Mouse (Mus musculus): ENCODE data around the gene Rrp7a. TPM values are rescaled to one million over a fixed set of nuclear protein-coding genes. Genes with fewer than 3 reads are reported as not detected.
A peak's percentile ranks its signal among the peaks of the same experiment; 100 is the strongest.

Rrp7a gene
- total RNA-seq, 2 experiments from 2014 or later: 54.6 to 56.3 TPM

DNA sequence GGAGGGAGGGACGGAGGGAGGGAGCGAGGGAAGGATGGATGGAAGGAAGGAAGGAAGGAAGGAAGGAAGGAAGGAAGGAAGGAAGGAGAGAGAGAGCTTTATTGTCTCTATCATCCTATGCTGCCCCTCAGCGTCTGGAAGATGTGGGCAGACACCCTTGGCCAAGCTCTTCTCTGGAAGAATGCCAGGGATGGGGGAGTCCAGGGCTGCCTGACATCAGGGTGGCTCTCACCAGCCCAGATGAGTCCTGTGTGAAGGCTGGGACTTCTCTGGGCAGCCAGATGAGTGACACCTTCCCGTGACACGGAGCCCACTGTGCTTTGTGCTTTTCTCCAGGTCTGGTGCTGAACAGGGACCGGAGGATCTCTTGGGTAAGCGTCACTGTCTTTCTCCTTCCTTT lies 10.7 kb downstream of the Rrp7a start:
- no peak for DNase-seq

DNA sequence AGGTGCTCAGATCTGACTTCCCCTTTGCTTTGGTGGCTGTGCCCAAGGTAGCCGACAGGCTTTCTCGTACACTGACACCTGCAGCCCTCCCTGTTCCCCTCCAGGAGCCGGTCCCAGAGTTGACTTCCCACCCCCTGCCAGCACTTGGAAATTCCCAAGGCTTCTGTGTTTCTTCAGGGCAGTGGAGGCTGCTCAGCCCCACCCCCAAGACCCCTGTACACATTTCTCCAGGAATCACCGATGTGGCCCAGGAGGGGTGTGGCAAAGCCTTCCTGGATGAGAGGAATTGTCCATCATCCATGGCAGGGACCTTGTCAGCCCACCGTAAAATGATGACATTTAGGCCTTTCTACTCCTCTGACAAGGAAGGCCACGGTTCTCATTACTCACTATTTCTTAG lies 11.3 kb downstream of the Rrp7a start:
- DNase-seq: no peak

DNA sequence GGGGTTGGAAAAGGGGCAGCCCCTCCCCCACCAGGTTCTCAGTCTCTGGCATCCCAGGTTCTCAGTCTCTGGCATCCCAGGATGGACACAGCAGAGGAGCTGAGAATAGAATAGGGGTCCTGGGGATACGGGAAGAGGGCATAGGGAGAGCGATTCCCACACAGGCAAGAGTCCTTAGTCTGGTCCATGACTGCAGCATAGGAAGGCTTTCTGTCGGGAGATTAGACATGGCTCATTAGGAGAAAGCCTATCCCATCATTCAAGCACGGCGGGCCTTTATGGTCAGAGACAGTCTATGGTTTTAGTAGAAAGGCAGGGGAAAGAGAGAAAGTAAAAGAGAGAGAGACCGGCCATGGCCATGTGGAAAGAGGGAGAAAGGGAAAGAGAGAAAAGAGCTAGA lies 14.8 kb downstream of the Rrp7a start:
- DNase-seq: no peak

DNA sequence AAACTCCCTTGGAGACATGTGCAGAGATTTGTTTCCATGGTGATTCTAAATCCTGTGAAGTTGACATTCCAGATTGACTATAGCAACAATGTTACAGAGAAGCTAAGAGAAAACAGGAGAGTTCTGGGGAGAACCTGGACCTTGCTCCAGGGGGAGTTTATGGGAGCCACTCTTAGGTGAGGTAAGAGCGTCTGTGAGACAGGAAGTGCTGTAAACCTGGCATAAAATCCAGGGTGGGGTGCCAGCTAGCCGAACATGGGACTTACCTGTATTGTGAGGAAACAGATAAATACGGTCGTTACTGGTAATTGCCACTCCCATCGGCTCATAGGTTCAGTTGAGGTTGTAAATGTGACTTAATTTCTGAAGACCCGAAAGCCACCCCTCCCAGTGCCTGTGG lies 16.2 kb downstream of the Rrp7a start:
- DNase-seq: no peak

DNA sequence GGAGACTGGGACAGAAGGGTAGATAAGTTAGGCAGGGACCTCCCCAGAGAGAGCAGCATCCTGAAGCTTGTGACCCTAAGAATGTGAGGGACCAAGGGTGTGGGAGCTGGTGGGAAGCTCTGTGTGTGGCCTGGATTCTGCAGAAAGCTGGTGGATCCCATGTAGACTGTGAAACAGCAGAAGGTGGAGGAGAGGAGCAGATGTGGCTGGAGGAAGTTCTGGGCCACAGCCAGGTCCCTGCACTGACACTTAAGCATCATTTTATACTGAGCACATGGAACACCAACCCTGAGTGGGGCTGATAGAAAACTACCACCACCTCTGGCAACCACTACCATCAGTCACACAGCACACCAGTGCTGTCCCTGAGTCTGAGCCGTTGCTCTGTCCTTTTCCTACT lies 19.5 kb downstream of the Rrp7a start:
- DNase-seq: no peak

DNA sequence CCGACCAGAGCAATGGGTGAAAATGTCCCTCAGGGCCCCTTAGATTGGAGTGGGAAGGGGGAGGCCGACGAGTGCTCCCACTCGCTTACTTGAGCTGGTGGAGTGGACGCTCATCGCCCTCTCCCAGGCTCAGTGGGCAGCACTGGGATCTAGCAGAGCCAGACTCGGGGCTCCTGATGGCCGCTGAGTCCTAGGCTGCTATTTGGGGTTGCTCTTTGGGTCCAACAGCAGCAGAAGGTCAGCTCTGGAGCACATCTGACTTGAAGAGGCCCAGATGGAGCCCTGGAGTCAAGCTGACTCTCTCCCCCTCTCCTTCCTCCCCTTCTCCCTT lies 22.3 kb downstream of the Rrp7a start:
- no peak for DNase-seq

DNA sequence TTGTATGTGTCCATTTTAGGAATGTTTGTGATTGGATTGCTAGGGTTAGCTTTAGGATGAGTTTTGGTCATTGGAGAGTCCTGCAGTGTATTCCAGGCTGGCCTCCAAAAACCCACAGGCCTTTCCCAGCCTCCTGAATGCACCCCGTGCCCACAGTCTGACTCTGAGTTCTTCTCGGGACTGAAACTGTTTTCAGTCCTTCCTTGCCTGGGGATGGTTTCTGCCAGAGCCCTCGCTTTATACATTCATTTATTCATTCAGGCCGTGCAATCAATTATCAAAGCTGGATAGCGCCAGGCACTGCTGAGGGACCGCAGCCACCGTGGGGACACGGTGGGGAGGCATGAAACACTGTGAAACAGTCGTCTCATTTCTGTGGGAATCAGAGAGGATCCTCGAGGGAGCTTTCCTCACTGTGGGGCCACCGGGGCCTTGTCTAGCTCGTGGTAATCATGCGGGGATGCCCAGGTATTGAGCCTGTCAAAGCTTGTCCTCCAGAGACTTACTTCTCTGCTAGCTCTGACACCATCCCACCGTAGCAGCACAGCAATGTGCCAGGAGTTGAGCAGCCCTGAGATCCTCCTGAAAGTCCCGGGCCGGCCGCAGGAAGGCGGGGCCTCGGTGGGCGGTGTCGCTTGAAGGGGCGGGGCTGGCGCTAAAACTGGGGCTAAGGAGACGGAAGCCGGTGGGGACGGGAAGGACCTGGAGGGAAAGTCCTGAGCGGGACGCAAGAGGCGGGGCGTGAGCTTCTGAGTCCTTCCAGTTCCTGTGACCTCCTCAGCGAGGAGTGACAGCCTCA lies 22.9 kb downstream of the Rrp7a start:
- peak; percentile 96 for DNase-seq

DNA sequence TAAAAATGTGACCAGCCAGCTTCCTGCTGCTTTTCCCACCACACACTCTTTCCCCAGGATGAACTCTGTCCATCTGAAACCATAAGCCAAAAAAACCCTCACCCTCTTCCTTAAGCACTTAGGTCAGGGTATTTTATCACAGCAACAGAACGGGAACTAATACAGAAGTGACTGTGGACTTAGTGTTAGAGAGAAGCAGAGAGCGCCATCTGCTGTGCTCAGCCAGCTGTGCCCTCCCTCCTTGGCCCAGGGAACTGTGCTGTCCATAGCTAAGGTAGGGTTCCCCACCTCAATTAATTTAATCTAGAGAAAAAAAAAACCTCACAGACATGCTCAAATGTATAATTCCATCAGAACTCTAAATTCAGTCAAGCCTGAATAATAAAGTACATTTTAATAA lies 26.7 kb downstream of the Rrp7a start:
- DNase-seq: no peak

DNA sequence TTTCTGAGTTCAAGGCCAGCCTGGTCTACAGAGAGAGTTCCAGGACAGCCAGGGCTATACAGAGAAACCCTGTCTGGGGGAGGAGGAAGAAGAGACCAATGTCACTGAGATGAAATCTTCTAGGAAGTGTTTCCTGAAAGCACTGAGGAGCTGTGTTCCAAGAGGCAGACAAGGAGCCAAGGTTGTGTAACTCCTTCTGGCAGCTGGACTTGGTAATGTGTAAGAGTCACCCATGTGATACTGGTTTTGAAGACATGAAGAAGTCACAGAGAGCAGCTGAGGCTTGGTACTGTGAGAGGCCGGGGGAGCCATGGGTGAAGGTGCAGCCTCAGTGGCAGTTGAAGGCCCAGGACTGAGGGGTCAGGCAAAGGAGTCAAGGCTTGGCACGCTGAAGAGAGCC lies 28.9 kb downstream of the Rrp7a start:
- DNase-seq: no peak

DNA sequence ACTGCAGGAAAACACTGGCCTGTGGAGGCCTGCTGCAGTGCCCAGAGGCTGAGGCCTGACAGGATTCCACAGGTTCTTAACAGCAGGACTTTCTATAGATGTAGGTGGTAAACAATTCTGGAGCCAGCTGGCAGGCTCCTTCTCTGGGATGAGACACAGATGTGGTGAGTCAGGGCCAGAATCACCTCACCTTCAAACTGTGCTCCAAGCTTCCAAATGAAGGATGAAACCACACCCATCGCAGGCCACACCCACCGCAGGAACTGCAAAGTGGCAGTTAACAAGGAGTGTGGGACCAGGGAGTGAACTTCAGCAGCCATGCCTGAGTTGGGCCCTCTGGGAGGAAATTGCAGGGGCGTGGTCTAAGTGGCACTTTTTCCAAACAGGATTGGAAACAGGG lies 31.7 kb downstream of the Rrp7a start:
- DNase-seq: no peak

DNA sequence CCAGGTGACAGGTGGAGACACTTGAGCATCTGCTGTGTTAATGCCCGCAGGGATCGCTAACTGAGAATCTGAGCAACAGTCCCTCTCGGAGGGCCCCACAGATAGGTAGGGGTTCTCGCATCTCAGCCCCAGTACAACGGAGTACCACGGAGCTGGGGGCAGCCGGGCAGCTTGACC lies 33.3 kb downstream of the Rrp7a start, which contains the start of gene Serhl:
TSS of gene Serhl (plus strand) at position 78 of the 177 bp plus-strand sequence.
- no peak for DNase-seq

DNA sequence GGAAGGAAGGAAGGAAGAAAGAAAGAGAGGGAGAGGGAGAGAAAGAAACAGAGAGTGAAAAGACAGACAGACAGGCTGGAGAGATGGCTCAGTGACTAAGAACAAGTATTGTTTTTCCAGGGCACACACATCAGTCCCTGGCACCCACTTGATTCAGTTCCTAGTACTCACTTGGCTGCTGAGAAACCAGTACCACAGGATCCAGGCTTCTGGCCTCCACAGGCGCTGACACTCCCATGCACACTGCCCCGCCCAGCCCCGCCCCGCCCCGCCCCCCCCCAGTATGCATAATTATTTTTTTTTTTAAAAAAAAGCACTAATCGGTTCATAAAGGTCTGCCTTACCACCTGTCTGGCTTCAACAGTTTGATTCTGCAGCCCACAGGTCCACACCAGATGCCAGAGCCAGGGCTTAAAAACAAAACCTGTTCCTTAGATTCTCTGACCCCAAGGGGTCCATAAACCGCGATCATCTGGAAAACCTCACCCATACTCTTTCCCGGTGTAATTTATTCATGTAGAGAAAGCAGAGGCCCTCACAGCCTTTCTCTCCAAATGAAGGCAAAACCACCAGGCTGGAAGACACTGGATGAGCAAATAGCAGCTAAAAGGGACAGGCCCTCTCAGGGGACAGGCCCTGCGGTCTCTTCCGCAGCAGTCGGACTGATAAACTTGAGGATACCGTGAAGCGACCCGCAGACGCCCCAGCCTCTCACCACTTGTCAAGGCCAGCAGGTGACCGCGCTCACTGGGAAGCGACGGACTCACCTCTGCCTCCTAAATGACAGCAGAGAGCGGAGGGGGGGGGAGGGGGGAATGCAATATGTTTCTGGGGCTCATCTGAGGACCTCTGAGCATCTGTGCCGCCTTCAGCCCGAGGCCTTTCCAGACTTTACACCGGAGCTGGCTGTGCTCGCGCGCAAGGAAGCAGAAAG lies 33.8 kb downstream of the Rrp7a start:
- DNase-seq: no peak

DNA sequence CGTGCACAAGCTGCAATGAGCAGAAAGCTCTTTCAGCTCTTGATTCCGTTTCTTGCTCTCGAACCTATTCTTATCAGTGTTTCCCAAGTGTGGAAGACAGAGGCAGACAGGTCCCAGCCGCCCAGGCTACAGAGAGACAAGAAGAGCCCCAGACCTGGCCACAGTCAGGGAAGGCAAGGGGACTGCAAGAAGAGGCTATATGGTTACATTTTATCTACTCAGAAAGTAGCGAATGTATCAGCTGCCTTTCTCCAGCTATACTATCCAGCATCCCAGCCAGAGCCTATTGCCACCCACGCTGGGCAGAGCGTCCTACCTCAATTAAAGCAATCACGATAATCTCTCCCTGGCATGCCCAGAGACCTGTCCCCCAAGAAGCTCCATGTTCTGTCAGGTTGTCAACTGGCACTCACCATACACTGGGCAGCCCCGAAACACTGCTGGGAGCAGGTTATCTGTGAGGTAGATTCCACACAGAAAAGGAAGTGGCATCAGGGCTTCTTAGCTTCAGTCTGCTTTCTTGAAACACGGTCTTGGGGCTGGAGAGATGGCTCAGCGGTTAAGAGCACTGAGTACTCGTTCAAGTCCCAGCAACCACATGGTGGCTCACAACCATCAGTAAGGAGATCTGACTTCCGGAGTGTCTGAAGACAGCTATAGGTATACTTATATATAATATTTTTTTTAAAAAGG lies 35.8 kb downstream of the Rrp7a start:
- no peak for DNase-seq

DNA sequence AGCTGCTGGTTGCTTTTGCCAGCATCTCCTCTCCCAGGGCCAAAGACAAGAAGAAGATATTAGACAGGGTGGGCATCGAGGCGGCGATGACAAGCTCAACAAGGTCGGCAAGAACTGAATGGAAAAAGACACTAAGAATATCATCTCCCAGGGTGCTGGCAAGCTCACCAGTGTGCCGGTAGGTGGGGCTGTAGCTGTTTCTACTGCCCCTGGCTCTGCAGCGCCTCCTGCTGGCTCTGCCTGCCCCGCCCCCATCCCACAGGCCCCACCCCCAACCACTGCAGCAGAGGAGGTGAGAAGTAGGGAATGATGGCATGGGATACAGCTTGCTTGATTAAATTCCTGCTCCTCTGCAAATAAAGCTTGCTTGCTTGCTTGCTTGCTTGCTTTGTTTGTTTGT lies 36.7 kb downstream of the Rrp7a start:
- DNase-seq: peak; percentile 78

DNA sequence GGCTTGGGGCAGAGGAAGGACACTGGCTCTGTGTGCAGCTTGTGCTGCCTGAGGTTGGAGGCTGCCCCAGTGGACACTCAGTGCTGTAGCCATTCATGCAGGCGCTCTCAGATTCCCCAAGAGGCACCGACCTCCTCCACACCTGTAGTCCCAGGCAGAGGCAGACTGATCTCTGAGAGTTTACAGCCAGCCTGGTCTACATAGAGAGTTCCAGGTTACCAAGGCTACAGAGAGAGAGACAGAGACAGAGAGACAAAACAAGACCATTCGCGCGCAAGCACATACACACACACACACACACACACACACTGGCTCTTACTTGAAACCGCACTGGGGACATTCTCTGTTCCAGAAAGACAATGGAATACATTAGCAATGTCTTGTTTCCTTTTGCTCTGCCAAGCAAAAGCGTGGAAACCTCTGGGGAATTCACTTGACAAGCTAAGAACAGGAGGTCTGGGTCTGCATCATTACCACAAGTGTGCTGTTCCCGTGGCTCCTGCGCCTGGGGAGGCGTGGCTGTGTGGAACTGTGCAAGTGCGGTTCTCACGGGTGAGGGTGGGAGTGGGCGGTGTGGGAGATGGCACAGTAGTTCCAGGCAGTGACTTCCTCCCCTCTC lies 38.5 kb downstream of the Rrp7a start:
- peak; percentile 64 for DNase-seq

DNA sequence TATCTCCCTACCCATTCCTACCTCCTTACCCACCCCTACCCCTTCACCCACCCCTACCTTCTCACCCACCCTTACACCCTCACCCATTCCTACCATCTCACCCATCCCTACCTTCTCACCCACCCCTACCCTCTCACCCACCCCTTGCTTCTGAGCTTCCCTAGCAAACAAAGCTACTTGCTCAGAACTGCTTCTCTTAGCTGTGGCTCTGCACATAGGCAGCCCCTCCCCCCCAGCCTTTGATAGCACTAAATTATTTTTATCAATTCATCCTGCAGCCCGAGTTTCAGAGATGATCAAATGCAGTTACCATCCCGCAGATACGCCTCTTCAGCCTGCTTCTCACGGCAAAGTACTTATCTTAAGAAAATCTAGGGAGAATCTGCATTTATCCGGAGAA lies 39.1 kb downstream of the Rrp7a start:
- no peak for DNase-seq

DNA sequence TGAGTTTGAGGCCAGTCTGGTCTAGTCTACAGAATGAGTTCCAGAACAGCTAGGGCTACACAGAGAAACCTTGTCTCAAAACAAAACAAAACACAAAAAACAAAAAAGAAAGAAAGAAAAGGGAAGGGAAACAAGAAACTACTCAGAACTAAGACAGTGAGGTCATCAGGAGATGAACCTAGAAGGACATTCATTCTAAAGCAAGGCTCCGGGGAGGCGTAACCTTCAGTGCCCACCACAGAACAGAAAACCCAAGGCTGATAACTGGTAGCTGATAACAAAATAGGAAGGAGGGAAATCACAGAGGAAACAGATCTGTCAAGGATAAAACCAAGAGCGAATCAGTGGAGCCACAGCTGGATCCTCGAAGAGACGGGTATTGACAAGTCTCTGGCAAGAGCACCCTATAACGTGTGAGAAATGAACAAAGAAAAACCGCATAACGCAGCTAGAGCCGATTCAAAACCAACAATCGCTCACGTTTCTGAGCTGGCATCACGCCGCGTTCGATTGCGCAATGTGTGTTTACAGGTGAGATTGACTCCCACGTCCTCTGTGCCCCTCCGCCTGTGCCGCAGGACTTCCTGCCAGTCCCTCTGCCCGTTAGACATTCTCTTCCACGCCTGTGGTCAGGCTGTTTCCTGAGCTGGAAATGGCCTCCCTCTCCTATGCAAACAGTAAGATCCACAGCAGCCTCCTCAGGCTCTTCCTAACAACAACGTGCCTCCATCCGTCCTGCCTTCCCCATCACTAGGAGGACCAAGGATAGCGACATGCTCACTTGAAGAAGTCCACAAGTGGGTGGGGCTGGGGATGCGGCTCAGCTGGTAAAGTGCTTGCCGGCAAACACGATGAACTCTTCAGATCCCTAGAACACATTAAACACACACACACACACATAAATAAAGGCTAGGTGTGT lies 46.7 kb downstream of the Rrp7a start:
- no peak for DNase-seq

DNA sequence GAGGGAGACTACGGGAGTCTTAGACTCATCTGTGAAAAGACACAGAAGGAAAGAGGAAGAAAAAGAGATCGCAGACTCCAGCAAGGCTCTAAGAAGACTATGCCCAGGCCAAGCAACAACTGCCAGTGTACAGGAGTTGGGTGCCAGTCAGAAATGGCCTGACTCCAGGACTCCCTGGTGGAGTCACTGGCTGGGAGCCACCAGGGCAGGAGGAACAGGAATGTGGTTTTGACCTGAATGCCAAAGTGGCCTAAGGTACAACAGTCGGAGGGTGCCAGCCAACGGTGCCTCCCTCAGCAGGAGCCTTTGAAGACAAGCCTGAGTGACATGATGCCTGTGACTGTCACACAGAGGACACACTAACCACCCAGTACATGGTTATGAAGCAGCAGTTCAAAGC lies 48.4 kb downstream of the Rrp7a start:
- peak; percentile 62 for DNase-seq

DNA sequence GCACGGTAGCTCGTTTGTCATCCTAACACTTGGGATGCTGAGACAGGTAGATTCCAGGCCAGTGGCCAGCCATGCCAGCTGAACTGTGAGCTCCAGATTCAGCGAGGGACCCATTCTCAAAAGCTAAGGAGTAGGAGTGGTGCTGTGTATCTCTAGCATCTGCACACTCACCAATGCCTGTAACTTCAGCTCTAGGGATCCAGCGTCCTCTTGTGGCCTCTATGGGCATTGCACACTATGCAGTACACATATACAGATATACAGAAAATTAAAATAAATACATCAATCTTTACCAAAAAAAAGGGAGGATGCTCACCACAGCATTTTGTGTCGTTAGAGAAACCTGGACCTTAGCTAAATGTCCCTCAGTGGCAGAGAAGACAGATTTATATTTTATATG lies 50.8 kb downstream of the Rrp7a start:
- DNase-seq: no peak

DNA sequence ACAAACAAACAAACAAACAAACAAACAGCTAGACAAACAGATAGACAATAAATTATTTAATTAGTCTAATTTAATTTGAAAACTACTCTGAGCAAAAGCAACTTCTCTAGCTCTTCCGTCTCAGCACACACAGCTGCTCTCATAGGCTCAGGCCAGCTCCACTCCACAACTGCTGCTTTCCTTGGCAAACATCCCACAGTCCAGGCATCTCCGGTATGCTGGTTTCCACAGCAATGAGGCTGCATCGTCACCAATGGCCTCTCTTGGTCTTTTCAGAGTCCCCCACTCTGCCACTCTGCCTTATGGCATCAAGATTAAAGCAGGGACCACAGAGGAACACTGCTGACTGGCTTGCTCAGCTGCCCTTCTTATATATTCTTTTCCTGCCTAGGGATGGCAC lies 51.7 kb downstream of the Rrp7a start:
- DNase-seq: peak; percentile 83

DNA sequence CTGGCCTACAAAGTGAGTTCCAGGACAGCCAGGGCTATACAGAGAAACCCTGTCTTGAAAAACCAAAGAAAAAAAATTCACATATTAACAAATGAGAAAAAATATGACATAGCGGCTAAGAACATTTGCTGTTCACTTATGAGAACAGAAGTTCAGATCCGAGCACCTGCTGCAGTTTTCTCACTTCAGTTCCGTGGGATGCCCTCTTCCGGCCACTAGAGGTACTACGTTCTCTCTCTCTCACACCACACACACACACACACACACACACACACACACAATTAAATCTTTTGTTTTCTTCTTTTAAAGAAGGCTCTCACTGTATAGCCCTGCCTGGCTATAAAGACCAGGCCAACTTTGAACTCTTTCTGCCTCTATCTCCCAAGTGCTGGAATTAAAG lies 54.3 kb downstream of the Rrp7a start:
- no peak for DNase-seq

DNA sequence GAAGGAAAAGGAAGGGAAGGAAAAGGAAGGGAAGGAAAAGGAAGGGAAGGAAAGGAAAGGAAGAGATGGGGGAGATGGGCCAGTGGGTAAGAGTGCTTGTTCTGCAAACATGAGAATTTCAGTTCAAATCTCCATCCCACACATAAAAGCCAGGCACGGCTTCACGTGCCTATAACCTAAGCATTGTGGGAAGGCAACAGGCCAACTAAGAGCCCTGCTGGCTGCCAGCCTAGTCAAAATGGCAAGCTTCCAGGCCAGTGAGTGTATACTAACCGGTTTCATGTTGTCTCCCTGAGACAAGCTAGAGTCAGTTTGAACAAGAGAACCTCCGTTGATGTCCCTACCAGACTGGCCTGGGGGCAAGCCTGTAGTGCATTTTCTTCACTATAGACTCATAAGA lies 57.1 kb downstream of the Rrp7a start:
- peak; percentile 88 for DNase-seq

All from heart, postnatal 4 days (tissue).